In genomic region chr17:5506553-5506952, GRCm38 (mm10) we compare ENCODE assay signal across 9 mouse cellular contexts. TPM values are rescaled to one million over a fixed set of nuclear protein-coding genes. Genes with fewer than 3 reads are reported as not detected.
DNase-seq lines count a peak whose midpoint lies in the region; ATAC-seq and TF ChIP-seq lines count a peak whose summit lies in the region.
"Had no signal": no experiment of that assay in that cellular context is flagged by ENCODE, and none has a peak within 500 bp of the region (broad histone marks: within the 10 kb centered on the region; RNA-seq: fewer than 3 reads in every experiment).

No protein-coding gene starts in this region.

- peak overlapping the region; percentile 81 for H3K4me2 ChIP-seq in liver, embryonic 14.5 days (ENCODE audit: low read depth)
- H3K4me2 ChIP-seq in midbrain, embryonic 16.5 days (ENCODE audit: low read length), result no peak overlapping the region
- H3K4me2 ChIP-seq: midbrain, embryonic 12.5 days had no signal

- peaks cover 3% of the 10 kb centered on the region; the same call in 1 of the 2 replicates for H3K36me3 ChIP-seq in liver, embryonic 14.5 days (replicated peaks; ENCODE audit: control insufficient read depth, insufficient read depth, low read depth)
- H3K36me3 ChIP-seq in midbrain, embryonic 16.5 days (ENCODE audit: control insufficient read depth, insufficient read depth, low read length), result no peaks in the 10 kb centered on the region
- H3K36me3 ChIP-seq: midbrain, embryonic 12.5 days had no signal

- peak overlapping the region; percentile 63 for H3K9ac ChIP-seq in liver, embryonic 14.5 days (replicated peaks)
- H3K9ac ChIP-seq in midbrain, embryonic 16.5 days (ENCODE audit: low read depth, low read length), result no peak overlapping the region
- H3K9ac ChIP-seq: midbrain, embryonic 12.5 days had no signal

- peak overlapping the region; percentile 90 for H3K27ac ChIP-seq in liver, embryonic 14.5 days
- no peak overlapping the region for H3K27ac ChIP-seq in midbrain, embryonic 16.5 days (ENCODE audit: low read length)
- H3K27ac ChIP-seq: midbrain, embryonic 12.5 days had no signal

- H3K4me3 ChIP-seq in liver, embryonic 14.5 days (ENCODE audit: insufficient read depth in 1 of 2, low read depth in 2 of 2, low read length in 2 of 2), result peak overlapping the region; percentile 10 to 26; a peak in 2 of 4 replicates
- no peak overlapping the region for H3K4me3 ChIP-seq in midbrain, embryonic 16.5 days (ENCODE audit: low read depth, low read length)
- H3K4me3 ChIP-seq: midbrain, embryonic 12.5 days had no signal

- no peaks in the 10 kb centered on the region for H3K9me3 ChIP-seq in liver, embryonic 14.5 days (ENCODE audit: control insufficient read depth, low read length)
- H3K9me3 ChIP-seq in midbrain, embryonic 16.5 days (replicated peaks; ENCODE audit: control insufficient read depth, low read length, poor library complexity, severe bottlenecking), result no peaks in the 10 kb centered on the region
- H3K9me3 ChIP-seq: midbrain, embryonic 12.5 days had no signal

- DNase-seq in embryo, embryonic 11 days, result peak; percentile 36
- DNase-seq in embryo, embryonic 10 days (ENCODE audit: low spot score), result no peak
- peak; percentile 65 to 66 for DNase-seq in left cerebral cortex, postnatal 10 days (ENCODE audit: extremely low spot score in 1 of 2, low spot score in 2 of 2)
- DNase-seq in left cerebral cortex, adult 8-10 months (ENCODE audit: low spot score in 2 of 2), result no peak
- DNase-seq in brain, embryonic 18.5 days (ENCODE audit: low read depth, low spot score), result peak; percentile 40
- no peak for DNase-seq in liver, embryonic 14.5 days (ENCODE audit: low read depth in 3 of 3, low spot score in 3 of 3)
- no peak for DNase-seq in thymus, postnatal 4 days

- peak; percentile 49 for ATAC-seq in liver, embryonic 14.5 days (ENCODE audit: insufficient read depth)
- ATAC-seq in midbrain, embryonic 16.5 days, result no peak

- no peak for TF ChIP-seq CTCF in liver, embryonic 14.5 days (IDR thresholded peaks at IDR 0.05; ENCODE audit: low read depth)

- no peaks in the 10 kb centered on the region for H3K27me3 ChIP-seq in liver, embryonic 14.5 days (ENCODE audit: control insufficient read depth, insufficient read depth, low read length)
- H3K27me3 ChIP-seq in midbrain, embryonic 16.5 days (ENCODE audit: control insufficient read depth, insufficient read depth, low read depth, low read length), result no peaks in the 10 kb centered on the region
- H3K27me3 ChIP-seq: midbrain, embryonic 12.5 days had no signal

- WGBS in liver, embryonic 14.5 days (ENCODE audit: insufficient replicate concordance), result 23% methylated on average over 7 of the region's 7 CpGs
- 61% methylated on average over 7 of the region's 7 CpGs for WGBS in midbrain, embryonic 16.5 days

- TF ChIP-seq EP300 in liver, embryonic 14.5 days (IDR thresholded peaks at IDR 0.05; ENCODE audit: low read depth), result no peak

- peaks cover 75 to 82% of the 10 kb centered on the region in 2 experiments for H3K4me1 ChIP-seq in liver, embryonic 14.5 days (replicated peaks; ENCODE audit: control insufficient read depth in 2 of 2, insufficient read depth in 2 of 2, low read length in 1 of 2)
- peaks cover 4% of the 10 kb centered on the region; the same call in 1 of the 2 replicates for H3K4me1 ChIP-seq in midbrain, embryonic 16.5 days (ENCODE audit: control insufficient read depth, insufficient read depth, low read length)
- H3K4me1 ChIP-seq: midbrain, embryonic 12.5 days had no signal

- intact Hi-C loops in left cerebral cortex, postnatal 10 days (cut with DNase I), result no loop called here

RNA-seq across cellular contexts. Expression of gene Zdhhc14, which starts 14.2 kb away (rescaled TPM):
- total RNA-seq in left cerebral cortex, postnatal 10 days (2021), result 10 to 100 TPM; 25.9 to 29.4 TPM
- 10 to 100 TPM; 31.1 to 37.5 (median 33.0) TPM for total RNA-seq in left cerebral cortex, adult 8-10 months (2022)
- polyA plus RNA-seq in liver, embryonic 14.5 days (2012; rRNA removed), result 2.2 and 2.6 TPM in 2 replicates
- polyA plus RNA-seq in liver, embryonic 14.5 days (2014; fragmentation: Nextera tagmentation; extraction: Ambion mirVana), result 4.7 and 5.8 TPM in 2 replicates
- polyA plus RNA-seq in midbrain, embryonic 16.5 days (2015; fragmentation: Nextera tagmentation; extraction: Ambion mirVana), result 9.0 and 9.4 TPM in 2 replicates

Comparison
In these comparisons a context has a peak if more than half of its experiments do, and no peak if none do; other contexts are left out.
1. DNase-seq: peak in embryo, embryonic 11 days (single experiment), left cerebral cortex, postnatal 10 days (2 of 2) and brain, embryonic 18.5 days (single experiment); none in embryo, embryonic 10 days (single experiment), left cerebral cortex, adult 8-10 months (0 of 2), liver, embryonic 14.5 days (0 of 3) and thymus, postnatal 4 days (single experiment).